Mouse (Mus musculus) bone marrow, adult 2 months (tissue): ENCODE measurements around the gene Ost4. TPM values are rescaled to one million over a fixed set of nuclear protein-coding genes. Genes with fewer than 3 reads are reported as not detected.

Experiments used
- H3K27ac ChIP-seq: fragments of 200-500 bp; 2 replicates; pipeline ENCODE4 v1.5.1; 2012; ENCODE audit warnings: low read depth, mild to moderate bottlenecking, control low read depth, inconsistent platforms, low read length; ENCODE audit not compliant: control insufficient read depth, poor library complexity, insufficient read depth
- H3K4me1 ChIP-seq: fragments of 200-500 bp; 2 replicates; pipeline ENCODE4 v1.6.1; 2011; ENCODE audit warnings: low read length; ENCODE audit not compliant: control insufficient read depth, insufficient read depth
- H3K4me3 ChIP-seq: fragments of 200-500 bp; replicated peaks from 2 replicates; pipeline ENCODE3; 2011; ENCODE audit warnings: mild to moderate bottlenecking, low read depth, low read length, control low read depth; ENCODE audit not compliant: control insufficient read depth
- CTCF ChIP-seq: fragments of 200-500 bp; IDR thresholded peaks from 2 replicates; pipeline ENCODE4 v1.5.1; 2011; ENCODE audit warnings: low read length, control low read depth; ENCODE audit not compliant: control insufficient read depth, insufficient read depth
- POLR2A ChIP-seq: fragments of 200-500 bp; IDR thresholded peaks from 2 replicates; pipeline ENCODE4 v1.6.1; 2011; ENCODE audit warnings: low read depth, mild to moderate bottlenecking, control low read depth, low read length, borderline replicate concordance; ENCODE audit not compliant: control insufficient read depth
- WGBS: fragments of 180-500 bp; shearing (Covaris S2); methylation state at CpG from one replicate; pipeline ENCODE4 v1.1.7; 2018; 5-methylcytosine and 5-hydroxymethylcytosine counted together
- polyA plus RNA-seq: library from polyadenylated mRNA; stranded (reverse); fragments of >200 nt; gene quantifications from 2 replicates; pipeline ENCODE4 v1.2.4, GENCODE M21; 2011; ENCODE audit warnings: low replicate concordance; ENCODE audit not compliant: missing spikeins, insufficient read depth, insufficient read length

Ost4 gene
- polyA plus RNA-seq, 1 experiment, result 148 TPM

DNA sequence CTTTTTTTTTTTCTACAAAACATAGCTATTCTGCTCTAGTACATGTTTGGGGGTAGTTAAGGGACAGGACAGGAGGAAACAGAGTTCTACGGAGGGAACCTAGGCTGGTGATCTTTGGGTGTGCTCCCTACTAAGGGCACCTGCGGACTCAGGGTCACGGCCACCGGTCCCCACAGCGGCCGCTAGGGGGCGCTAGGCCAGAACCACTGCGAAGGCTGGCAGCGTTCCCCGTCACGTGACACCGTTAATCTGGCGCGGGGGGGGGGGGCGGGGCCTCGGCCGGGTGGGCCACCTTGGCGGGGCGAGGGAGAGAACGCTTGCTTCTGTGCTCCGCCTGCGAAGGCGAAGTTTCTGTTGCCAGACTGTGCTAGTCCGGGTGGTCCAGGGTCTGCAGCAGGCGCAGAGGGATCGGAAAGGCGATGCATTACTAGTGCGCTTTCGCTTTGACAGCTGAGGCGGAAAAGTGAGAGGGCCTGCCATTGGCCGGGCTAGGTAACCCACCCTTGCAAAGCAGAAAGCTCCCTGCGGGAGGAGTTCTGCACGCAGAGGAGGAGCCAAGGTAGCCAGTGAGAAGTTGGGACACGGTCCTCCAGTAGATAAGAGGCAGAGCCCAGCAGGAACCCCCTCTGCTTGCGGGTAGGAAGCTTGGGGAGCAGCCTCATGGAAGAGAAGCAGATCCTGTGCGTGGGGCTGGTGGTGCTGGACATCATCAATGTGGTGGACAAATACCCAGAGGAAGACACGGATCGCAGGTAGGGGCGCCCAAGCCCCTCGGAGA is 13.9 kb upstream of the Ost4 start, which contains the start of gene Khk:
Gene Khk (plus strand): TSS at position 176 of the 778 bp plus-strand sequence.
- peak within 1 kb of the TSS; percentile 76 for H3K4me3 ChIP-seq
- peak; percentile 85 for TF ChIP-seq CTCF
- TF ChIP-seq POLR2A, result peak; percentile 53; the same call in 1 of the 2 replicates
- peaks cover 2% of the 10 kb centered on the region; the same call in 1 of the 2 replicates for H3K4me1 ChIP-seq
- under 1% methylated on average over 40 of the region's 40 CpGs for WGBS
- peak within 1 kb of the TSS; percentile 55 for H3K27ac ChIP-seq

DNA sequence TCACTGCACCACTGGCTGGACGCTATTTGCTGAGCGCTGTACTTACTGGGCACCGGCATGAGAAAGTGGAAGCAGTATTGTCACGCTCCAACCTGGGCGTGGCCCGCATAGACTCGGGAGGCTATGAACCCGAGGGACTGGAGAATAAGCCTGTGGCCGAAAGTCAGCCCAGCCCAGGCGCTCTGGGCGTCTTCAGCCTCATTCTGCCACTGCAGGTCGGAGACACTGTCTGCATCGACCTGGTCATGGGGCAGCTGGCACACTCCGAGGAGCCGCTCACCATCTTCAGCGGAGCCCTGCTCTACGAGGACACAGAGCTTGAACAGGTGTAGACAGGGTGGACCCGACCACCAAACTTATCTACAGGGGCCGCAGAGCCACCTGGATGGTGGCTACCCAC is 13.0 kb upstream of the Ost4 start:
- H3K4me3 ChIP-seq, result no peak overlapping the region

DNA sequence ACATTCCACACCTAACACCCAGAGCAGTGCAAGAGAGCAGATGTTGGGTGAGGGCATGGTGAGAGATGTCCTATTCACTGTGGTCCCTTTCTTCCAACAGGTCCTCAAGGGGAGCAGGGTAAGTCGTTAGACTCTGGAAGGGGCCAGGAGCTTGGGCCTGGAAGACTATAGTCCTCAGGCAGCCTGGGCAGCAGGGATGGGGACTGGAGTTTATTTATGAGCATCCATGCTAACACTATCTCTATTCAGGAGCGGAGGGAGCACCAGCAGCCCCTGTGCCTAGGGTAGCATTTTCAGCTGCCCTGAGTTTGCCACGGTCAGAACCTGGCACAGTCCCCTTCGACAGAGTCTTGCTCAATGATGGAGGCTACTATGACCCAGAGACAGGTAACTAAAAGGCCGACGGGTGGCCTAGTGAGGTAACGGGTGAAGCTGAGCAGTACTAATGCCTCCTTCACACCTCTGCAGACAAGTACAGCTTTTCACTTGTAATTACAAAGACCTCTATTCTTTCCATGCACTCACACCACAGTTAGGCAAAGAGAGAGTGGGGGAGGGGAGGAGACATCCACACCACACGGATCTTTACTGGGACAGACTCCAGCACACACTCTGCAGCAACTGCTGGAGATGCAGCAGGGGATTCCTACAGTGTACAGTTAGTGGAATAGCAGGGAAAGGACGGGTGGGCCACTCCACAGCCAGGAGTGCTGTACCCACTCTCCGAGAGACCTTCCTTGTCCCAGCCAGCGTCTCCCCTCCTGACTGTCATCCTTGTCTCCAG is 12.4 kb upstream of the Ost4 start:
- no peak for TF ChIP-seq POLR2A
- TF ChIP-seq CTCF, result no peak
- Histone ChIP-seq H3K27ac (no peak overlapping the region), H3K4me3 (no peak overlapping the region), H3K4me1 (peaks cover 5% of the 10 kb centered on the region)
- WGBS, result 75% methylated on average over 11 of the region's 11 CpGs

More for the DNA sequence above, 13.0 kb upstream of the Ost4 start:
- WGBS, result 82% methylated on average over 19 of the region's 19 CpGs
- Histone ChIP-seq H3K27ac (no peak overlapping the region), H3K4me1 (peaks cover 2% of the 10 kb centered on the region; the same call in 1 of the 2 replicates)
- TF ChIP-seq CTCF, result 0 out of 2 replicates have a peak, but pooled peaks have one; percentile 6
- no peak for TF ChIP-seq POLR2A

DNA sequence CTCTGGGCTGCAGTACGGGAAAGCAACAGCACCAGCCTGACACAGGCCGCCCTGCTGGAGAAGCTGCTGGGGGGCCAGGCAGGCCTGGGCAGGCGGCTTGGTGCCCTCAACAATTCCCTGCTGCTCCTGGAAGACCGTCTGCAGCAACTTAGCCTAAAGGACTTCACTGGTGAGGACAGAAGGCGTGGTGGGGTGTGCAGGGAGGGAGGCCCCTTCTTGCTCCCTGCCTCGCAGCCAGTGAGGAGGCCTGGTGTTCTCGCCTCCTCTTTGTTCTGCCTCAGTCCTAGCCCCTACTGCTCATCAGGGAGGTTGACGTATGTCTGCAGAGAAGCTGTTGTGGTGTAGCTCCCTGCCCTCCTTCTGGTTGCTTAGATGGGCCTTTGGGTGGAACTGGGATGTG is 11.1 kb upstream of the Ost4 start:
- Histone ChIP-seq H3K4me1 (peaks cover 5% of the 10 kb centered on the region), H3K27ac (no peak overlapping the region), H3K4me3 (no peak overlapping the region)
- TF ChIP-seq POLR2A (no peak), CTCF (no peak)
- 87% methylated on average over 8 of the region's 8 CpGs for WGBS

DNA sequence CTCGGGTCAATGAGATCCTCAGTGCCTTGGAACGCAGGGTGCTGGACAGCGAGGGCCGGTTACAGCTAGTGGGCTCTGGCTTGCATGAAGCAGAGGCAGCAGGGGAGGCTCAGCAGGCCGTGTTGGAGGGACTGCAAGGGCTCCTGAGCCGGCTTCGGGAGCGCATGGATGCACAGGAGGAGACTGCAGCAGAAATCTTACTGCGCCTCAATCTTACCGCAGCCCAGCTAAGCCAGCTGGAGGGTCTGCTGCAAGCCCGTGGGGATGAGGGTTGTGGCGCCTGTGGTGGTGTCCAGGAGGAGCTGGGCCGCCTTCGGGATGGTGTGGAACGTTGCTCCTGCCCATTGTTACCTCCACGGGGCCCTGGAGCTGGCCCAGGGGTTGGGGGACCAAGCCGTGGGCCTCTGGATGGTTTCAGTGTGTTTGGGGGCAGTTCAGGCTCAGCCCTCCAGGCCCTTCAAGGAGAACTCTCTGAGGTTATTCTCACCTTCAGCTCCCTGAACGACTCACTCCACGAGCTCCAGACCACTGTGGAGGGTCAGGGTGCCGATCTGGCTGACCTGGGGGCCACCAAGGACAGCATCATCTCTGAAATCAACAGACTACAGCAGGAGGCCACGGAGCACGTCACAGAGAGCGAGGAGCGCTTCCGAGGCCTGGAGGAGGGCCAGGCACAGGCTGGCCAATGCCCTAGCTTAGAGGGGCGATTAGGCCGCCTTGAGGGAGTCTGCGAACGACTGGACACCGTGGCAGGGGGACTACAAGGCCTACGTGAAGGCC is 10.5 kb upstream of the Ost4 start:
- 87% methylated on average over 31 of the region's 31 CpGs for WGBS
- H3K27ac ChIP-seq, result no peak overlapping the region
- no peak; the same call in 1 of the 2 replicates for TF ChIP-seq POLR2A
- TF ChIP-seq CTCF, result no peak
- peaks cover 5% of the 10 kb centered on the region for H3K4me1 ChIP-seq
- H3K4me3 ChIP-seq, result no peak overlapping the region

DNA sequence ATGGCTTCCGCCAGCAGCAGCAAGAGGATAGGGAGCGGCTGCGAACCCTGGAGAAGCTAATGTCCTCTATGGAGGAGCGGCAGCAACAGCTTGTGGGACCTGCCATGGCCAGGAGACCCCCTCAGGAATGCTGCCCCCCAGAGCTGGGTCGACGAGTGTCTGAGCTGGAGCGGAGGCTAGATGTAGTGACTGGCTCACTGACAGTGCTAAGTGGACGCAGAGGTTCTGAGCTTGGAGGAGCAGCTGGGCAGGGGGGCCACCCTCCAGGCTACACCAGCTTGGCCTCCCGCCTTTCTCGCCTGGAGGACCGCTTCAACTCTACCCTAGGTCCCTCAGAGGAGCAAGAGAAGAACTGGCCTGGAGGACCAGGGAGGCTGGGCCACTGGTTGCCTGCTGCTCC is 9.8 kb upstream of the Ost4 start:
- H3K4me1 ChIP-seq, result peaks cover 5% of the 10 kb centered on the region
- 90% methylated on average over 11 of the region's 11 CpGs for WGBS
- TF ChIP-seq POLR2A (no peak), CTCF (no peak)
- H3K4me3 ChIP-seq, result no peak overlapping the region
- peak overlapping the region; percentile 63; the same call in 1 of the 2 replicates for H3K27ac ChIP-seq

DNA sequence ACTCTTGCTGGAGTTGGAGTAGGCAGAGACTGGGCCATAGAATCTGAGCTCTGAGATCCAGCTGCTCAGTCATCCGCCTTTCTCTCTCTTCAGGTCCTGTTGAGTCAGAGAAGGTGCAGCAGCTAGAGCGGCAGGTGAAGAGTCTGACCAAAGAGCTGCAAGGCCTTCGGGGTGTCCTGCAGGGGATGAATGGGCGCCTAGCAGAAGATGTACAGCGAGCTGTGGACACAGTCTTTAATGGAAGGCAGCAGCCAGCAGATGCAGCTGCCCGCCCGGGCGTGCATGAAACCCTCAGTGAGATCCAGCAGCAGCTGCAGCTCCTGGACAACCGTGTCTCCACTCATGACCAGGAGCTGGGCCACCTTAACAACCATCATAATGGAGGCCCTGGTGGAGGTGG is 9.3 kb upstream of the Ost4 start:
- H3K4me3 ChIP-seq, result no peak overlapping the region
- peaks cover 5% of the 10 kb centered on the region for H3K4me1 ChIP-seq
- TF ChIP-seq POLR2A (no peak), CTCF (no peak)
- peak overlapping the region; percentile 63 for H3K27ac ChIP-seq
- WGBS, result 88% methylated on average over 9 of the region's 9 CpGs

DNA sequence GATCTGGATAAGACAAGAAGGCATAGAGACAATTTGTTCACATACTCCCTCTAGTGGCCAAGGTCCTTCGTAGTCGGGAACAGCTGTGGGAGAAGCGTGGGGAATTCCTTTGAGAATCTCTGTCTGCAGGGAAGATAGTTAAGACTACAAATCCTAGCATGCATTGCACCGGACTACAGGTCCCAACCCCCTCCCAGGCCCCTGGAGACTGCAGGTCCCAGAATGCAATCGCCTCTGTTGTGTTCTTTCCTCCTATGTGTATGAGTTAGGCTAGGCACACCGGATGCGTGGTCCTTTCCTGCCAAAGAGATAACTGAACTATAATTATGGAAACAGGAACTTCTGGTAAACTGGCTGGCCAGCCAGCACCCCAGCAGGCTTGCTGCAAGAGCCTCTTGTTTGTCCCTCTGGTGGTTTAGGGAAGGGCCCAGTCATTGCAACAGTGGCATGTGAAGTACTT is 8.4 kb upstream of the Ost4 start:
- Histone ChIP-seq H3K27ac (peak overlapping the region; percentile 1; the same call in 1 of the 2 replicates), H3K4me1 (peaks cover 5% of the 10 kb centered on the region), H3K4me3 (no peak overlapping the region)
- 1% methylated on average over 7 of the region's 7 CpGs for WGBS
- TF ChIP-seq CTCF (peak; percentile 45; the same call in 1 of the 2 replicates), POLR2A (no peak)
